Mouse (Mus musculus) lung, adult 2 months (tissue): ENCODE measurements around the gene Amer3. TPM values are rescaled to one million over a fixed set of nuclear protein-coding genes. Genes with fewer than 3 reads are reported as not detected.
"Not testable (repeated sequence)": the region's sequence is repeated elsewhere in the genome, so short reads cannot be mapped to it uniquely, and the experiment has no call there.

ENCODE experiments used
- DNase-seq: peaks from one replicate; pipeline ENCODE4 v3.0.0; 2022
- H3K4me1 ChIP-seq: fragments of 200-500 bp; 2 replicates; pipeline ENCODE4 v1.6.1; 2011; ENCODE audit warnings: low read length; ENCODE audit not compliant: control insufficient read depth, insufficient read depth
- H3K4me3 ChIP-seq: fragments of 200-500 bp; replicated peaks from 2 replicates; pipeline ENCODE3; 2011; ENCODE audit warnings: low read depth, mild to moderate bottlenecking, control low read depth, low read length; ENCODE audit errors: extremely low read depth
- CTCF ChIP-seq: fragments of 200-500 bp; IDR thresholded peaks from 2 replicates; pipeline ENCODE4 v1.5.1; 2011; ENCODE audit warnings: mild to moderate bottlenecking, low read length, control low read depth; ENCODE audit not compliant: insufficient read depth
- POLR2A ChIP-seq: fragments of 200-500 bp; IDR thresholded peaks from 2 replicates; pipeline ENCODE4 v1.6.1; 2011; ENCODE audit warnings: low read depth, mild to moderate bottlenecking, control low read depth, low read length, borderline replicate concordance; ENCODE audit errors: extremely low read depth
- WGBS: fragments of 180-500 bp; shearing (Covaris S2); methylation state at CpG from one replicate; pipeline ENCODE4 v1.1.7; 2018; 5-methylcytosine and 5-hydroxymethylcytosine counted together
- polyA plus RNA-seq: library from polyadenylated mRNA; depleted of rRNA; stranded (reverse); fragments of >200 nt; gene quantifications from 2 replicates; pipeline ENCODE4 v1.2.3, GENCODE M21; 2012; rRNA removed

Amer3 gene
- polyA plus RNA-seq, 1 experiment = not detected

DNA sequence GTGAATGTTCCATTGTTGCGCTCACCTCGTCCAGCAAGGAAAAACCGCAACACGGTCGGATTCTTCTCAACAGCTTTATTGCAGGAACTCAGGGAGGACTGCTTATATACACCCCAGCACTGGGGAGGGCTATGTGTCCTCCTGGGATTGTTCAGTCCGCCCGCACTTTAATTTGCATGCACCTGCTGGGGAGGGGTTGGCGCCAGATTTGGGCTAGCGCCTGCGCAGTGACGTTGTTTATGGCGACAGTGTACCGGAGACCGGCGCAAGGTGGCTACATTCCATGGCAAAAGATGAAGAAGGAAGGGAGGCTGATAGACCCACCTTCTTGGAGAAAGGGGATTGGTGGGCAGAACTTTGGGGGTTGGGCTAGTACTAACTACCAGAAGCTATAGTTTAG is 20.5 kb downstream of the Amer3 start:
- no peak for DNase-seq
- Histone ChIP-seq H3K4me1 (no peaks in the 10 kb centered on the region), H3K4me3 (no peak overlapping the region)
- no peak for TF ChIP-seq CTCF
- TF ChIP-seq POLR2A = no peak
- 80% methylated on average over 15 of the region's 15 CpGs for WGBS

DNA sequence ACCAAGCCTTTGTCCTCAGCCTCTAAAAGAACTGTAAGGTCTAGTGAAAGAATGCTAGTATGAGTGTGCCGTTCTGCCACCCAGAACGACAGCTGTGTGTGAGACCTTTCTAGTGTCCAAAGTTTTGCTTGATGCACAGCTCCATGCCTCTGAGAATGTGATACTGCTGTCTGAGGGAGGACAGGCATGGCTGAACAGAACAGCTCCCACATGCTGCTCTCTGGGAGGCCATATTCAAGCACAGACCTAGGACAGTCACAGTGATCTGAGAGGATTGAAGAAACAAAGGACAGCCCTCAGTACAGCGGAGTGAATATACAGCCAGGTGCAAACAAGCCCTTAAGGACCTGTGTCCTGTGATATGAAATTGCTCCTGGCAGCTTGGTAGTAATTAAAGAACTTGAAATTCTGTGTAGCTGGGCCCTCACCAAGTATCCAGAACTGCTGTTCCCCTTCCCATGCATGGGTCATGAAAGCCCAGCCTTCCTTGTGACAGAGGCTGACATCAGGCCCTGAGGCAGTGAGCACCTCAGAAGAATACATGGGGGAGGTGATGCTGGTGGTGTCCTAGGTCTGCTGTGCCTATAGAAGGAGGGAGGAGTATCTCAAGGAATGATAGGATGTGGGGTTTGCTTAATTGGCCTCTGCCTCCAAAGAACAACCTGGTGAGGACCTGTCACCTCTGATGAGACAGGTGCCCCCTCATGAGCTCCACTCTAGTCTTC is 22.0 kb downstream of the Amer3 start:
- H3K4me3 ChIP-seq = no peak overlapping the region
- 78% methylated on average over 3 of the region's 3 CpGs for WGBS
- H3K4me1 ChIP-seq = no peaks in the 10 kb centered on the region
- TF ChIP-seq POLR2A (no peak), CTCF (no peak)
- no peak for DNase-seq

DNA sequence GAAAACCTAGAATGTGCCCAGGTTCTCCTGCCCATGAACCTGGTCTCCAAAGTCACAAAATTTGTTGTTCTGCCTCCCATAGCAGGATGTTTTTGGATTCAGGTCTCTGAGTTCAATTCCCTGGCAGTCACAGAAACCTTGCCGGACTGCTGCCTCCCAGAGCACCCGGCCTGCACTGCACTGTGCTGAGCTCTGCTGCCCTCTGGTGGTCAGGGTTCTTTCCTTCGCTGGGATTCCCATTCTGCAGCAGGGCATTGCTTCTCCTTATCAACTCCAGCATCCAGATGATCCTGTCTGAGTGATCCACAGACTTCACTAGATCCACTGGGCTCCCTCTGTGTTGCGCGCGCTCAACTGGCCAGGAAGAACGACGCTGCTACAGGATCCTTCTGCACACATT is 22.9 kb downstream of the Amer3 start:
- TF ChIP-seq POLR2A (no peak), CTCF (peak; percentile 97)
- peak; percentile 55 for DNase-seq
- H3K4me1 ChIP-seq = no peaks in the 10 kb centered on the region
- 20% methylated on average over 8 of the region's 8 CpGs for WGBS
- H3K4me3 ChIP-seq = no peak overlapping the region

DNA sequence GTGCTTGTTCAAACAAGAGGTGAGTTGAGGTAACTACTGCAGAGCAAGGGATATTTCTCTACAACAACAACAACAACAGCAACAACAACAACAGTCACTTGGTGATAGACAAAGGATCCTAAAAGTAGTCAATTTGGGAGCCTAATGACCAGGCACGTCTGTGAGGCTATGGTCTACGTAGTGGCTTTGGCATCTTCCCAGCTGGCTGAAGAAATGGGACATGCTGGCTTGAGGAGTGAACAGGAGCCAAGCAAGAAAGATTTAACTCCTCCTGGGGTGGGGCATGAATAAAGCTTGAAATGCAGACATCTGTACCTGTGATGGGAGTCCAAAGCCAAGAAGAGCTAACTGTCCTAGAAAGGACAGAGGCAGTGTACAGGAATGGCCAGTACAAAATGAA is 34.3 kb downstream of the Amer3 start:
- 60% methylated on average over 2 of the region's 2 CpGs for WGBS
- Histone ChIP-seq H3K4me1 (no peaks in the 10 kb centered on the region), H3K4me3 (no peak overlapping the region)
- TF ChIP-seq POLR2A (no peak), CTCF (no peak)
- no peak for DNase-seq

DNA sequence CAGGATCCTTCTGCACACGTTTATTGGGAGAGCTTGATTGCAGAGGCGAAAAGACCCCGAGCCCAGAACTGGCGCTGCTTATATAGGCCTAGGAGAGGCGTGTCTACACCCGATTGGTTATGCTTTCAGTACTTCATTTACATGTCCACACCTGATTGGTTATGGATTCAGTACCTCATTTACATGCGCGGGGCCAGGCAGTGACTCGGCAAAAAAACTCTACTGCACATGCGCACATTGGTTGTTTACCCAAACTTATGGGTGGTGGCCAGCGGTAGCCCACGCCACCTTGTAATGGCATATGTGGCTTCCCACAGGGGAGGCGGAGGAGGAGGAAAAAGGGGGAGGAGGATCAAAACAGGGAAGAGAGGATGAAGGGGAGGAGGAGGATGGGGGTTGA is 40.7 kb downstream of the Amer3 start:
- DNase-seq, H3K4me3 ChIP-seq, H3K4me1 ChIP-seq: not testable (repeated sequence)
- 89% methylated on average over 13 of the region's 13 CpGs for WGBS

DNA sequence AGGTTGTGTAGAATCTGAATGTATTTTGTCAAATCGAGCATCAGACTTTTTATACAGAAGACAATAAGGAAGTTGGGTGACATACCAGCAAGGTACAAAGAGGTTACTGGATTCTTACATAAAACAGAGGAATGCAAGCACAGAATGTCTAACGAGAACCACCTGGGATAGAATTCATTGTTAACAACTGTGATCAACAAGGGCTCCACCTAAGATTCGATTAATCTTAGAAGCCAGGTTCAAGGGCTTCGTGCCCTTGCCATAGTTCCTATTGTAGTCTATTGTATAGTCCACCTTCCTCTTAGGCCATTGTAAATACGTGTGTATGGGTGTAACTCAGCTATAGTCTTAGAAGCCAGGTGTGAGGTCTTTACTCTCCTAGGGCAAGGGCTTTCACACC is 41.3 kb downstream of the Amer3 start:
- DNase-seq, H3K4me1 ChIP-seq: not testable (repeated sequence)
- WGBS = 83% methylated on average over 5 of the region's 5 CpGs

DNA sequence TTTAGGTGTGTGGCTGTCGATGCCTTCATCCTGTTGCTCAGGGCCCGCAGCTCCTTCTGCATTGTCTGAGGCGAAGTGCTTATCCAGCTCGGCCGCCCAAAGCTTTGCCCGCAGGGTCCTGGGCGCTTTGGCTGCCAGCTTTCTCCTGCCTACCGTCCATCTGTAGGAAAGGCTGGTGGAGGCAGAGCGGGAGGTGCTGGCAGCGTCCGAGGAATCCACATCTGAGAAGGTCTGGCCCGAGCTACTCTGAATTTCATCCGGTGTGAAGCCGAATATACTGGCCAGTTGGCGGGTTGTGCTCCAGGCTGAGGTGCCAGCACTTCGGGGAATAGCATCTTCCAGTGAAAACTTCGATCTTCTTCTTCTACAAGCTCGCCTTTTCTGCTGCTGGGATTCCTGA is 56.3 kb downstream of the Amer3 start:
- 78% methylated on average over 18 of the region's 18 CpGs for WGBS
- no peak for TF ChIP-seq CTCF
- no peak for TF ChIP-seq POLR2A
- H3K4me1 ChIP-seq = no peaks in the 10 kb centered on the region
- H3K4me3 ChIP-seq = no peak overlapping the region
- no peak for DNase-seq

More for the DNA sequence above, 41.3 kb downstream of the Amer3 start:
- not testable (repeated sequence) for H3K4me3 ChIP-seq

Other genes with a start within 250 kb of the Amer3 start
- gene Ccdc115, start 140.0 kb upstream of the Amer3 start, polyA plus RNA-seq = 21.8 and 21.9 TPM in 2 replicates
- 29.2 and 45.3 TPM in 2 replicates for gene Imp4, start 139.8 kb upstream of the Amer3 start, polyA plus RNA-seq
- gene Ptpn18, start 119.9 kb upstream of the Amer3 start, polyA plus RNA-seq = 95.1 and 177 TPM in 2 replicates
- gene Prss39, start 81.2 kb upstream of the Amer3 start, polyA plus RNA-seq = 0.14 TPM in 1 of 2 replicates, not detected in the other
- gene Cfc1, start 44.0 kb upstream of the Amer3 start, polyA plus RNA-seq = not detected in 2 replicates
- gene Prss40, start 18.7 kb upstream of the Amer3 start, polyA plus RNA-seq = not detected in 2 replicates